Mouse (Mus musculus) intestine, embryonic 14.5 days (tissue): Measurements from ENCODE around the gene Fam20b. TPM values are rescaled to one million over a fixed set of nuclear protein-coding genes. Genes with fewer than 3 reads are reported as not detected.

Experiments used
- ATAC-seq: fragments of 200-750 bp; cut with Nextera tagmentation; replicated peaks from 2 replicates; pipeline ENCODE4 v1.8.0; 2017; ENCODE audit warnings: low read depth, moderate number of reproducible peaks, moderate TSS enrichment, moderate library complexity; ENCODE audit not compliant: low FRiP score, low TSS enrichment
- DNase-seq: peaks from one replicate; pipeline ENCODE4 v3.0.0-alpha.2; 2018; ENCODE audit warnings: low spot score
- H3K27ac ChIP-seq: fragments of 300-500 bp; sonication (generic); 2 replicates; pipeline ENCODE4 v1.5.1; 2014; ENCODE audit warnings: low read depth, mild to moderate bottlenecking, control low read depth
- H3K27me3 ChIP-seq: fragments of 300-500 bp; sonication (generic); replicated peaks from 2 replicates; pipeline ENCODE4 v1.6.1; 2014; ENCODE audit warnings: low read length, control low read depth; ENCODE audit not compliant: control insufficient read depth, insufficient read depth
- H3K36me3 ChIP-seq: fragments of 300-500 bp; sonication (generic); 2 replicates; pipeline ENCODE4 v1.6.1; 2014; ENCODE audit warnings: low read length, control low read depth; ENCODE audit not compliant: control insufficient read depth, insufficient read depth
- H3K4me1 ChIP-seq: fragments of 300-500 bp; sonication (generic); replicated peaks from 2 replicates; pipeline ENCODE4 v1.6.1; 2014; ENCODE audit warnings: low read length, control low read depth, mixed read lengths; ENCODE audit not compliant: control insufficient read depth, insufficient read depth
- H3K4me2 ChIP-seq: fragments of 300-500 bp; sonication (generic); 2 replicates; pipeline ENCODE4 v1.6.1; 2014; ENCODE audit warnings: low read length
- H3K4me3 ChIP-seq: fragments of 300-500 bp; sonication (generic); 2 replicates; pipeline ENCODE4 v1.5.1; 2014; ENCODE audit warnings: low read depth, low read length, control low read depth, mixed read lengths
- H3K9ac ChIP-seq: fragments of 300-500 bp; sonication (generic); 2 replicates; pipeline ENCODE4 v1.6.1; 2014; ENCODE audit warnings: mild to moderate bottlenecking, low read length
- H3K9me3 ChIP-seq: fragments of 300-500 bp; sonication (generic); 2 replicates; pipeline ENCODE4 v1.6.1; 2016; ENCODE audit warnings: low read length, control low read depth; ENCODE audit not compliant: control insufficient read depth
- WGBS: fragments of 180-500 bp; shearing (Covaris S2); extraction: QIAGEN DNeasy Blood & Tissue Kit; methylation state at CpG from one replicate; pipeline ENCODE4 v1.1.7; 2014; 5-methylcytosine and 5-hydroxymethylcytosine counted together
- polyA plus RNA-seq: library from polyadenylated mRNA; unstranded; fragments of >200 nt; fragmentation: Nextera tagmentation; extraction: Ambion mirVana; gene quantifications from 2 replicates; pipeline ENCODE4 v1.2.1, GENCODE M21; 2014

Gene Fam20b
- polyA plus RNA-seq, 1 experiment from 2014 or later, result 44.3 TPM

GRCm38 (mm10) chr1:156752990-156753389 lies 34.1 kb upstream of the Fam20b start:
- no peak for ATAC-seq
- WGBS, result 84% methylated on average over 7 of the region's 7 CpGs

DNA sequence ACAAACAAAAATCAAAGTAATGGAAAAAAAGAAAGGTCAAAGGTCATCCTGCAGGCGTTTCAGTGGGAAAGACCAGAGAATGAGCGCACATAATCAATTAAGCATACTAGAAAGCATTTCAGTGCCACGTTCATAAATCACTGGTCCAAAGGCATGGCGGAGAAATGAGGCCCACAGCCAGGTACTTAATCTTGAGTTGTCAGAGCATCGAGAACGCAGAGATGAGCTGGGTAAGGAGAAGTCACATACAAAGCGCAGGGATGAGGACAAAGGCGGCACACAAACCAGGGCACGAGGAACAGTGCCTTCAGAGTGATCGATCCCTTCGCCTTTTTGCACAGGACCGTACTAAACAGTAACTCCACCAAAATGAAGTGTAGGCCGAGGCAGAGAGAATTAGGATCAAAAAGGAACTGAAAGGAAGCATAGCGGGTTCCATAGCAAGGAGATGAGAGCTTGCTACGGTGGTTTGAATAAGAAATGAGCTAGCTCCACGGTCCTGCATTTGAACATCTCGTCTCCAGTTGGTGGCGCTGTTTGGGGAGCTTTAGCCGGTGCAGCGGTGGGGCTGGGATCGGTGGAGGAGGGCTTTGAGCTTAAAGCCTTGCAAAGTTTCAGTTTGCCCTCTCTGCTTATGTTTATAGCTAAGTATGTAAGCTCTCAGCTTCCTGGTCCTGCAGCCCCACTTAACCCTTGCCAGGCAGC lies 33.3 kb upstream of the Fam20b start:
- peak overlapping the region; percentile 39 for H3K9ac ChIP-seq
- 0 out of 2 replicates have a peak overlapping the region, but pooled peaks have one; percentile 8 for H3K4me3 ChIP-seq
- no peaks in the 10 kb centered on the region for H3K36me3 ChIP-seq
- H3K4me1 ChIP-seq, result peaks cover 31% of the 10 kb centered on the region
- ATAC-seq (peak; percentile 56; the same call in 1 of the 2 replicates), DNase-seq (peak; percentile 89)
- WGBS, result 11% methylated on average over 21 of the region's 21 CpGs
- peak overlapping the region; percentile 24; the same call in 1 of the 2 replicates for H3K27ac ChIP-seq
- no peaks in the 10 kb centered on the region for H3K9me3 ChIP-seq
- H3K27me3 ChIP-seq, result no peaks in the 10 kb centered on the region
- peak overlapping the region; percentile 53 for H3K4me2 ChIP-seq

More at GRCm38 (mm10) chr1:156752990-156753389, 34.1 kb upstream of the Fam20b start:
- H3K9me3 ChIP-seq, result no peaks in the 10 kb centered on the region
- no peaks in the 10 kb centered on the region for H3K27me3 ChIP-seq
- DNase-seq, result no peak
- no peak overlapping the region for H3K4me2 ChIP-seq
- no peak overlapping the region for H3K27ac ChIP-seq
- no peak overlapping the region for H3K4me3 ChIP-seq
- H3K9ac ChIP-seq, result no peak overlapping the region
- H3K36me3 ChIP-seq, result no peaks in the 10 kb centered on the region
- H3K4me1 ChIP-seq, result peaks cover 38% of the 10 kb centered on the region

GRCm38 (mm10) chr1:156750261-156750660 lies 31.4 kb upstream of the Fam20b start:
- H3K27me3 ChIP-seq, result no peaks in the 10 kb centered on the region
- no peaks in the 10 kb centered on the region for H3K9me3 ChIP-seq
- ATAC-seq (no peak), DNase-seq (no peak)
- no peak overlapping the region for H3K27ac ChIP-seq
- peaks cover 30% of the 10 kb centered on the region for H3K4me1 ChIP-seq
- no peaks in the 10 kb centered on the region for H3K36me3 ChIP-seq
- H3K4me2 ChIP-seq, result no peak overlapping the region
- no peak overlapping the region for H3K4me3 ChIP-seq
- H3K9ac ChIP-seq, result no peak overlapping the region
- WGBS, result 24% methylated on average over 4 of the region's 4 CpGs

DNA sequence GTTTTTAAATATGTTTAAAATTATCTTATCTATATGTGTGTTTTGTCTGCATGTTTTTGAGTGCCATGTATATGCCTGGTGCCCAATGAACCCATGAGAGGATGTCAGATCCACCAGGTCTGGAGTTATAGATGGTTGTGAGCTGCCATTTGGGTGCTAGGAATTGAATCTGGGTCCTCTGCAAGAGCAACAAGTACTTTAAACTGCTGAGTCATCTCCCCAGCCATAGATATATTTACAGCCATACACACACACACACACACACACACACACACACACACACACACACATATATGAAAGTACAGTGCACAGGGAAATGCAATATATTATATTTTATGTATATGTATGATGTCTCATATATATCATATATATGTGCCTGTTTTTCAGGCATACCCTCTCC lies 30.2 kb upstream of the Fam20b start:
- peaks cover 19% of the 10 kb centered on the region for H3K4me1 ChIP-seq
- no peak for ATAC-seq
- H3K4me3 ChIP-seq, result no peak overlapping the region
- no peak overlapping the region for H3K9ac ChIP-seq
- DNase-seq, result no peak
- no peak overlapping the region for H3K4me2 ChIP-seq
- H3K9me3 ChIP-seq, result no peaks in the 10 kb centered on the region
- no peaks in the 10 kb centered on the region for H3K27me3 ChIP-seq
- no peaks in the 10 kb centered on the region for H3K36me3 ChIP-seq
- H3K27ac ChIP-seq, result no peak overlapping the region

DNA sequence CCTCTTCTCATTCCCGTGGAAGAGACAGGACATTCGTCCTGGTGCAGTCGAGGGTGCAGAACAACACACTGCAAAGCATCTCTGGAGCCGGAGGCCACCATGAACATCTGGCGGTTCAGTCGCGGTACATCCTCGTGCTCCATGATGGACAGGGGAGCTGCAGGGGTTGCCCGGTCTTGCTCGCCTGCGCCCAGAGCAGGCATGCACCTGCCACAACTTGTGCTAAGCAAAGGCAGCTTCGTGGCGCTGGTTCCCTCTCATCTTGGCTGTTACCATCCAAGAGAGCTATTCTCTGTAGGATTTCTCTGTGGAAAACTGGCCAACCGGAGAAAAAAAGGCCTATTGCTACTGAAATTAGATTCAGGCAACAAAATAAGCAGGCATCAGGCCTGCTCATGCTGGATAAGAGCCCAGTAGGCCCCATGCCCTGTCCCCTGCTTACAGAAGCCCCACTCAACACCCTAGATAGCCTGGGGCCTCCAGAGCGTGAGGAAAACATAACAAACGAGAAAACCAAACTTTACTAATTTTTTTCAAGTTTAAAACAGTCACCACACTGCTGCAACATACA lies 29.6 kb upstream of the Fam20b start:
- WGBS, result 86% methylated on average over 16 of the region's 16 CpGs
- DNase-seq, result no peak

DNA sequence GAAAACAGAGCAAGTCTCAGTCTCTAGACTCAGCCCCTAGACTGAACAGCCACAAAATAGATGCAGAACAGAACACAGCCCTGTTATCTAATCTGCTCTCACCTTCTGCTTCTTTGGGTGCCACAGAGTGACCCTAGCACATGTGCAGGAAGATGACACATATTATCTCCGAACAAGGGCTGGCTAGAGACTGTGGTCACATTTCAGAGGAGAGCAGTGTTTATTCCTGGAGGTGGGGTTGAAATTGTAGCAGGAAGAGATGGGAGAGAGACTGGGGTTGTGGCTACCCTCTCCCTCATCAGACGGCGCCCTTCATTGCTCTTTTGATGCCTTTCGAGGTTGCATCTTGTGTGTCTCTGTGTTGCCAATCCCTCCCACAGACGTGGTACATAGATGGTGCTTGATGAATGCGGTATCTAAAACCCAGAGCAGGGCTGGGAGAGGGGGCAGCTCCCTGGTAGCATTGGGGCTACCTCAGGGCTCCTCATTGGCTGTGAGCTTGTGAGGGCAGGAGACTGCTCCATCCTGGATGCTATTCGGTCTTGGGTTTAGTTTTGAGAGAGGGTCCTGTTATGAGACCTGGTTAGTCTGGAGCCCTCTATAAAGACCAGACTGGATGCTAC lies 26.4 kb upstream of the Fam20b start:
- Histone ChIP-seq H3K4me2 (no peak overlapping the region), H3K27ac (no peak overlapping the region), H3K4me3 (no peak overlapping the region), H3K36me3 (no peaks in the 10 kb centered on the region), H3K4me1 (peaks cover 2% of the 10 kb centered on the region), H3K9me3 (no peaks in the 10 kb centered on the region), H3K9ac (no peak overlapping the region), H3K27me3 (no peaks in the 10 kb centered on the region)
- 85% methylated on average over 7 of the region's 7 CpGs for WGBS
- ATAC-seq (no peak), DNase-seq (no peak)

More for the DNA sequence above, 29.6 kb upstream of the Fam20b start:
- H3K4me3 ChIP-seq, result no peak overlapping the region
- no peaks in the 10 kb centered on the region for H3K9me3 ChIP-seq
- no peaks in the 10 kb centered on the region for H3K27me3 ChIP-seq
- no peak overlapping the region for H3K27ac ChIP-seq
- H3K4me1 ChIP-seq, result peaks cover 19% of the 10 kb centered on the region
- ATAC-seq, result no peak
- H3K9ac ChIP-seq, result no peak overlapping the region
- no peaks in the 10 kb centered on the region for H3K36me3 ChIP-seq
- no peak overlapping the region for H3K4me2 ChIP-seq

DNA sequence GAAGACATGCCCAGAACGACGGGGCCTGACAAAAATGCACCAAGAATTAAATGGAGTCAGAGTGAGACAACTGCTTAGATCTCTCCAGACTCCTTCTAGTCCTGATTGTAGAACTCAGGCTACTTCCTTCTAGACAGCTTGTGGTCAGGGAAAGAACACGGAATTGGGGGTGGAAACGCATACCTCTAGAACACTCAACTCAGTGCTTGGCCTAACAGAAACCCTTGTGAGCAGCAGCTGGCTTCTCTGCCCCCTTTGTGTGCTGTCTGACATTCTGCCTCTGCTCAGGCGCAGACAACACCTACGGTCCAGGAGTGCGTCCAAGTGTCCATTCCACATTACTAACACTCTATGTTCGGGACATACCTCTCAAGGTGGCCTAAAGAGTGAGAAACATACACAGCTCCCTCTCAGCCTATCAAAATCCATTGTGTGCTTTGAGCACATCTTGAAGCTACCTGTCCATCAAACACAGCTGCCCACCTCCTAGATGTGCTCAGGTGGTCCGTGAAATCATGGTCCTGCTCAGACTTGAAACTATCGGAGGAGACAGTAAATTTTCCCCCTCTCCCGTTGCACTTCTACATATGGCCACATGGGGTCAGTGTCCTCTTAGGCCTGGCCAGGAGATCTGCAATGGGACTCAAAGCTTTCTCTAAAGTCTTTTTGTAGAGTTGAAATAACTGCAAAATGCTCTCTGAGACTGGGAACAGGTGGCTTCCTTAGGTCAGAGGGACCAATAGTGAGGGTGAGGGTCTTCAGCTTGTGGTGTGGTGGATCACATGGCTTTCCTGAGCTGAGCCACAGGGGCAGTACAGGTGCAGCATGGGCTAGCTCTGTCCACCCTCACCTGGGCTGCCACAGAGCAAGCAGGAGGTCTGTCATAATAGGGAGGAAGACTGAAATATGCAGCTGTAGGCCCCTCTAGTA lies 22.9 kb upstream of the Fam20b start:
- Histone ChIP-seq H3K4me2 (no peak overlapping the region), H3K9me3 (no peaks in the 10 kb centered on the region), H3K4me1 (no peaks in the 10 kb centered on the region), H3K36me3 (no peaks in the 10 kb centered on the region), H3K27me3 (no peaks in the 10 kb centered on the region), H3K9ac (no peak overlapping the region), H3K27ac (no peak overlapping the region), H3K4me3 (no peak overlapping the region)
- WGBS, result 62% methylated on average over 11 of the region's 11 CpGs
- DNase-seq, result peak; percentile 86
- ATAC-seq, result peak; percentile 50

DNA sequence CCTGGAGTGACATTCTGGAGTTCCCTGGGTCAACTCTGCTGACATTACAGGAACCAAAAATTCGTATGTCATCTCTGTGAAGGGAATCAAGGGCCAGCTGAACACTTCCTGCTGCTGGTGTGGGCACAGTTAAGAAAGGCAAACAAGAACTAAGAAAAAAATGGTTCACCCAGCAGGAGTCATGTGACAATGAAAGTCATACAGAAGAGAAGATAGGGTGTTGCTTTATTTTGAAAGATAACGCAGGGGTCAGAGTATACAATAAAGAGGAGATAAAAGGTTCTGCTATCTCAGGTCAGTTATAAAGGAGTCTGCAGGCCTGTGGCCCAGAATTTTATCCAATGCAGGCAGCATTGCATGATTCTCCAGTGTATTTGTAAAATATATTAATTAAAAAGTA lies 16.9 kb upstream of the Fam20b start:
- ATAC-seq (peak; percentile 63), DNase-seq (no peak)
- Histone ChIP-seq H3K9ac (no peak overlapping the region), H3K27ac (peak overlapping the region; percentile 57; the same call in 1 of the 2 replicates), H3K4me1 (peaks cover 11% of the 10 kb centered on the region), H3K36me3 (no peaks in the 10 kb centered on the region), H3K9me3 (no peaks in the 10 kb centered on the region), H3K4me3 (no peak overlapping the region), H3K27me3 (no peaks in the 10 kb centered on the region), H3K4me2 (no peak overlapping the region)
- WGBS, result 51% methylated on average over 2 of the region's 2 CpGs
